Mouse (Mus musculus) cerebellum, postnatal 10 days (tissue): Measurements from ENCODE around the gene Gm44805.

ENCODE experiments used
- DNase-seq, 2 experiments: peaks; one replicate each; pipeline ENCODE4 v3.0.0; 2021; ENCODE audit warnings: mixed read lengths in 2 of 2

Gm44805 gene

DNA sequence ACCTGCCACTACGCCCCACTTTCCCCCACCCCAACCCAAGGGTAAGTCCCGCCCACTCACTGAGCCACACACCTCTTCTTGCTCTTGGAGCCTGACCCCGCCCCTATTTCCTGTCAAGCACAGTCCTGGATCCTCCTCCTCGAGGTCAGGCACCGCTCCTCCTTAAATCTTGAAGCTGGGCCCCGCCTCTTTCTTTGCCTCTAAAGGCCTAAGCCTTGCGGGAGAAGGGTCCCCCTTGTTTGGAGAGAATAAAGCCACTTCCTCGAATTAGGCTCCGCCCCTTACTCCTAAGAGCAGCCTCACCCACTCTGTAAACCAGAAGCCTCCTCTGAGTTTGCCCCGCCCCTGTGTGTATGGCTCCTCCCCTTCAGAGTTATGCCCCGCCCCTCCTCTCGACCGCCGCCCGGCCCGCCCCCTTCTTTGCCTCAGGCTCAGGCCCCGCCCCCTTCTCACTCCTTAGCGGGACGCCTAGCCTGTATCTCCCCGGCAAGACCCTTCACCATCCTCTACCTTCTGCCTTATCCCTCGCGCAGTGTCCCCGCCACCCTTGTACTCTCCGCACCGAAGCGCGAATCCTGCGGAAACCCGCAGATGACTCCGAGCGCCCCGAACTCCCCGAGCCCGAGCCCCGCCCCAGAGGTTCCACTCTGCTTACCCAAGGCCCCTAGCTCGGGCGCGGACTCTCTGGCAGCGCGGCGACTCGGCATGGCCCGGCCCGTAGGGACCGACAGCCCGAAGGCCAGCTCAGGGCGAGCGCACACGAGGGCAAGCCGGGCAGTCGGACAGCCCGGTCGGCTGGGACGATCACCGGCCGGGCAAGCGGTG lies 52.5 kb downstream of the Gm44805 start:
- DNase-seq = peak; percentile 90 to 93

DNA sequence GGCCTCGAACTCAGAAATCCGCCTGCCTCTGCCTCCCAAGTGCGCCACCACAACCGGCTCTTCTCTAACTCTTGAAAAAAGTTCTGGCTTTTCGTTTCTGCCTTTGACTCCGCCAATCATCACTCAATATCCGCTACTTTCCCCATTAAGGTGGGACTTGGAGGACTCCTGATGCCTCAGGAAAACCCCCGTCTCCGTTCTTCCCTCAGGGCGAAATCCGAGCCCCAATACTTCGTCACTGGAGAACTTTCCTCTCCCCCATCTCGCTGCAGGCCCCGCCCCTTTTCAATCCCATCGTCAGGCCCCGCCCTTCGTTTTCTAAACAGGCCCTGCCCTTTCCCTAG lies 53.1 kb downstream of the Gm44805 start:
- no peak for DNase-seq

GRCm38 (mm10) chr7:19627721-19628120 lies 53.5 kb downstream of the Gm44805 start:
- no peak for DNase-seq

DNA sequence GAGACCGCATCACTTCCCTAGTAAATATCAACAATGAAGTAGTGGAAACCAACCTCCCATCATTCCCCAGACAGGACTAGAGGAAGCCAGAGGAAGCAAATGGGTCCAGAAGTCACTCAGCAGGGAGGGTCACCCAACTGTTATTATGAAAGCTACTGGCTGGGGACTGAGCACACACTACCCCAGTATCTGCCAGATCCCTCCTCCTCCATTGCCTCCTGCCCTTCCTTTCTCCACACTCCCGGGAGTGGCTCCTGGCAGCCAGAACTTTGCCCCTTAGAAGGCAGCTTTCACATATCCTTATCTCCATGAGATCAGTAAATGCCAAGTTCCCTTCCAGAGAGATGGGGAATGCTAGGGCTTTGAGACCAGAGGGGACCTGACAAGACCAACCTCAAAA lies 57.8 kb downstream of the Gm44805 start:
- no peak for DNase-seq

DNA sequence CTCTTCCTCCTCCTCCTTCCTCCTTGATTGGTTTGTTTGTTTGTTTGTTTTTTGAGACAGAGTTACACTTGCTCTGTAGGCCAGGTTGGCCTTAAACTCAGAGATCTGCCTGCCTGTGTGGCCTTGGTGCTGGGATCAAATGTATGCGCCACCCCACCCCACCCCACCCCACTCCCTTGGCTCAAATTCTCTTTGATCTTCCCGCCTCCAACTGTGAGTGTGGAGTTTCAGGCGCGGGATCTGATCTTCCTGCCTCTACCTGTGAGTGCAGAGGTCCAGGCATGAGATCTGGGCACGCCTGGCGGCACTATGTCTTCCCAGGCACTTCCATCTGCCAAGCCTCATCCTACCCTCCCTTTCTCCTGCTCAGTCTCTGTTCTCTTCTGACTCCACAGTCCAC lies 59.0 kb downstream of the Gm44805 start:
- DNase-seq = no peak
